Mouse (Mus musculus) urinary bladder, postnatal 10 days (tissue): ENCODE measurements around the gene Gstm3.
A peak's percentile ranks its signal among the peaks of the same experiment; 100 is the strongest.
"Not testable (repeated sequence)": the region's sequence is repeated elsewhere in the genome, so short reads cannot be mapped to it uniquely, and the experiment has no call there.

ENCODE experiments used
- DNase-seq: peaks from one replicate; pipeline ENCODE4 v3.0.0; 2022; ENCODE audit warnings: low spot score

Gene Gstm3

GRCm38 (mm10) chr3:107968724-107969395 is at the start of gene Gstm3:
Gene Gstm3 (minus strand): TSS chr3:107969283.
- no peak for DNase-seq

- no peak for DNase-seq
These were observed 49.2 kb upstream of the Gstm3 start for GRCm38 (mm10) chr3:108018190-108018820.

GRCm38 (mm10) chr3:108017473-108018189 is 48.5 kb upstream of the Gstm3 start, which contains the start of gene Gstm1:
Gene Gstm1 (minus strand): TSS chr3:108017973.
- peak; percentile 77 for DNase-seq

- DNase-seq: not testable (repeated sequence)
These were observed 47.4 kb upstream of the Gstm3 start for GRCm38 (mm10) chr3:108016468-108016867.

- no peak for DNase-seq
These were observed 45.9 kb upstream of the Gstm3 start for GRCm38 (mm10) chr3:108014974-108015346.

GRCm38 (mm10) chr3:108014098-108014973 is 45.3 kb upstream of the Gstm3 start:
- no peak for DNase-seq

- DNase-seq: no peak
These were observed 44.3 kb upstream of the Gstm3 start for GRCm38 (mm10) chr3:108013331-108013871.

- DNase-seq: no peak
These were observed 42.5 kb upstream of the Gstm3 start for GRCm38 (mm10) chr3:108011558-108011957.

- no peak for DNase-seq
These were observed 41.2 kb upstream of the Gstm3 start for GRCm38 (mm10) chr3:108010286-108010685.

- DNase-seq: no peak
These were observed 32.9 kb upstream of the Gstm3 start for GRCm38 (mm10) chr3:108002021-108002420.

GRCm38 (mm10) chr3:107999491-107999890 is 30.4 kb upstream of the Gstm3 start:
- DNase-seq: no peak

GRCm38 (mm10) chr3:107998591-107998990 is 29.5 kb upstream of the Gstm3 start:
- no peak for DNase-seq

GRCm38 (mm10) chr3:107996576-107996975 is 27.5 kb upstream of the Gstm3 start:
- no peak for DNase-seq

- DNase-seq: not testable (repeated sequence)
These were observed 26.9 kb upstream of the Gstm3 start for GRCm38 (mm10) chr3:107995974-107996373.

- no peak for DNase-seq
These were observed 17.0 kb upstream of the Gstm3 start, which contains the start of gene Gstm2 for GRCm38 (mm10) chr3:107986041-107986562. Gene Gstm2 (minus strand): TSS chr3:107986453.

- DNase-seq: not testable (repeated sequence)
These were observed 16.1 kb upstream of the Gstm3 start for GRCm38 (mm10) chr3:107985141-107985540.

- DNase-seq: no peak
These were observed 15.4 kb upstream of the Gstm3 start for GRCm38 (mm10) chr3:107984471-107984870.

- DNase-seq: no peak
These were observed 14.7 kb upstream of the Gstm3 start for GRCm38 (mm10) chr3:107983771-107984170.

GRCm38 (mm10) chr3:107982726-107983125 is 13.6 kb upstream of the Gstm3 start:
- DNase-seq: no peak

GRCm38 (mm10) chr3:107981261-107981660 is 12.2 kb upstream of the Gstm3 start:
- DNase-seq: no peak

GRCm38 (mm10) chr3:107977691-107978090 is 8.6 kb upstream of the Gstm3 start:
- DNase-seq: no peak
